Mouse (Mus musculus) frontal cortex, postnatal 36 days (tissue): ENCODE data around the gene March2.

ENCODE experiments used
- DNase-seq, 2 experiments: peaks; one replicate each; pipeline ENCODE4 v3.0.0; 2022; ENCODE audit warnings: low spot score in 2 of 2

March2 gene

GRCm38 (mm10) chr17:33637038-33637437 lies 81.4 kb downstream of the March2 start:
- peak; percentile 39 to 77 for DNase-seq
